Mouse (Mus musculus) liver, embryonic 11.5 days (tissue): ENCODE measurements around the gene A930018P22Rik. TPM values are rescaled to one million over a fixed set of nuclear protein-coding genes. Genes with fewer than 3 reads are reported as not detected.
"Not testable (repeated sequence)": the region's sequence is repeated elsewhere in the genome, so short reads cannot be mapped to it uniquely, and the experiment has no call there.

Experiments used
- ATAC-seq: fragments of 200-750 bp; cut with Nextera tagmentation; replicated peaks from 2 replicates; pipeline ENCODE4 v1.8.0; 2017; ENCODE audit warnings: moderate number of reproducible peaks, mild to moderate bottlenecking, moderate TSS enrichment, moderate library complexity; ENCODE audit not compliant: low FRiP score
- DNase-seq: peaks from one replicate; pipeline ENCODE4 v3.0.0-alpha.2; 2017; ENCODE audit warnings: low spot score
- H3K27ac ChIP-seq: fragments of 300-500 bp; sonication (generic); 2 replicates; pipeline ENCODE4 v1.5.1; 2014; ENCODE audit warnings: mild to moderate bottlenecking, low read depth, low read length, control low read depth
- H3K27me3 ChIP-seq: fragments of 300-500 bp; sonication (generic); replicated peaks from 2 replicates; pipeline ENCODE4 v1.6.1; 2014; ENCODE audit warnings: low read length, mixed read lengths; ENCODE audit not compliant: control insufficient read depth, insufficient read depth
- H3K36me3 ChIP-seq: fragments of 300-500 bp; sonication (generic); 2 replicates; pipeline ENCODE4 v1.6.1; 2014; ENCODE audit warnings: mild to moderate bottlenecking, low read length, moderate library complexity, mixed read lengths; ENCODE audit not compliant: control insufficient read depth, insufficient read depth
- H3K4me1 ChIP-seq: fragments of 300-500 bp; sonication (generic); replicated peaks from 2 replicates; pipeline ENCODE4 v1.6.1; 2014; ENCODE audit warnings: low read length, mixed read lengths; ENCODE audit not compliant: control insufficient read depth, insufficient read depth
- H3K4me2 ChIP-seq: fragments of 300-500 bp; sonication (generic); 2 replicates; pipeline ENCODE4 v1.6.1; 2014; ENCODE audit warnings: mild to moderate bottlenecking, control low read depth, moderate library complexity
- H3K4me3 ChIP-seq: fragments of 300-500 bp; sonication (generic); 2 replicates; pipeline ENCODE4 v1.5.1; 2014; ENCODE audit warnings: low read depth, low read length, control low read depth
- H3K9ac ChIP-seq: fragments of 300-500 bp; sonication (generic); 2 replicates; pipeline ENCODE4 v1.6.1; 2014; ENCODE audit warnings: low read depth, low read length, control low read depth
- H3K9me3 ChIP-seq: fragments of 300-500 bp; sonication (generic); 2 replicates; pipeline ENCODE4 v1.6.1; 2016; ENCODE audit warnings: low read length, inconsistent platforms, mixed read lengths; ENCODE audit not compliant: control insufficient read depth
- WGBS: fragments of 180-500 bp; shearing (Covaris S2); extraction: QIAGEN DNeasy Blood & Tissue Kit; methylation state at CpG from one replicate; pipeline ENCODE4 v1.1.7; 2014; 5-methylcytosine and 5-hydroxymethylcytosine counted together
- polyA plus RNA-seq: library from polyadenylated mRNA; unstranded; fragments of >200 nt; fragmentation: Nextera tagmentation; extraction: Ambion mirVana; gene quantifications from 2 replicates; pipeline ENCODE4 v1.2.1, GENCODE M21; 2014

Gene A930018P22Rik
- polyA plus RNA-seq, 1 experiment from 2014 or later = not detected

DNA sequence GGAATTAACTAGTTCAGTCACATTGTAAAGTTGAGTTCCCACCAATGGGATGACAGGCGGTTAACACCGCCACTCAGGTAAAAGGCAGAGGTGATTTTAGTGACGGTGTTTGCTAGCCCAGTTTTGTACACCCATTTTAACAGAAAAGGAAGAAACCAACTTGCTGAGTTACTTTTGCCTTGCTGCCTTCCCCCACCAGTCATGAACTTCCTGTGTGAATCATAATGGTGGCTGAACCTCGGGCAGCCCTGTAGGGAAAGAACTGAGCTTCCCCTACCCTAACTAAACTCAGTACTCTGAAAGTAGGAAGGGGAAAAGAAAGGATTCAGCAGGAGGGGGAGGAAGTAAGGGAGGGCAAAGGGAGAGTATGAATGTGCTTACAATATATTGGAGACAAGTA lies 12.5 kb upstream of the A930018P22Rik start:
- Histone ChIP-seq H3K27ac (peak overlapping the region; percentile 55), H3K4me2 (no peak overlapping the region), H3K4me3 (no peak overlapping the region), H3K9ac (no peak overlapping the region), H3K36me3 (no peaks in the 10 kb centered on the region), H3K9me3 (no peaks in the 10 kb centered on the region), H3K4me1 (peaks cover 16% of the 10 kb centered on the region), H3K27me3 (no peaks in the 10 kb centered on the region)
- 71% methylated on average over 4 of the region's 4 CpGs for WGBS
- ATAC-seq (no peak), DNase-seq (no peak)

DNA sequence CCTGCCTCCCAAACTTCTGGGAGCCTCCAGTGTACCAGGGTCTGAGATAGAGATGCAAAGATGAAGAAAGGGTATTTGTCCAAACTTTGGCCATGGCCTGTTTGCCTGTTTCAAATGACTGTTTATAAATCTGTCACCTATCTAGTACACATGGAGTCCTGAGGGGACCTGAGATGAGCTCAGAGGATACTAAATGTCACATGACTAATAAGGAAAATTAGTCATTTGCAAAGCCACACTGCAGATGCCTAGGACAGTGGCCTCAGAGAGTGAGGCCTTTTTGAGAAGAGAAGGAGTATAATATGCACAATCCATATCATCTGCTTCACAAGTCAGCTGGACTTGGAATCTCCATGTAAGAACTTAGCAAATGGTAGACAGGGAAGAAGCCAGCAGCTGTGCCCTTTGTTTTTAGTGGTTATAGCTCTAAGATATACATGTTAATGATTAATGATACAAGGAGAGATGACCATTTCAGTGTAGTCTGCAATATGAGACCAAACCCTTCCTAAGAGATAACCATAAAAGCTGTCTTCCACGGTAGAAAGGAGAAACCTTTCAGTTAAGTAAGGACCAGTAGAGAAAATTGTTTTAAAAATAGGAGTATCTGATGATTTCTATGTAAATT lies 11.3 kb upstream of the A930018P22Rik start:
- H3K9ac ChIP-seq, DNase-seq, ATAC-seq, H3K36me3 ChIP-seq, H3K27ac ChIP-seq, H3K27me3 ChIP-seq, H3K4me2 ChIP-seq, H3K4me3 ChIP-seq, H3K9me3 ChIP-seq: not testable (repeated sequence)
- WGBS = no CpG with 5 or more reads among the region's 1 CpGs
- peaks cover 13% of the 10 kb centered on the region for H3K4me1 ChIP-seq

DNA sequence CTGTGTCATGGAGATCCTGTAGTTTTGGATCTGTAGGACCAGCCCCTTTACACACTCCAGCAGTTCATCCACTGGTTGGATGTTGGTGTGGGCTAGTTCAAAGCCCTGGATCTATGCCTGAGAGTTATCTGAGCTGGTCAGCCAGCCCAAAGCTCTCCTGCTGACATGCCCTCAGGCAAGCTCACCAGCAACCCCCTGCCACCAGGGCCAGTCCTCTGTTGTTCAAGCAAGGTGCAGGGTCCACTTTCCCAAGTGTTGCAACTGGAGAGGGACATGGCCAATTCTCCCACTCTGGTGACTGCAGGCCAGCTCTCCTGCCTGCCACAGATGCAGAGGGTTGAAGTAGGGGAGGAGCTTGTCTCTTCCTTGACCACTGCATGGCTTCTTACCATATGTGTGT lies 9.0 kb upstream of the A930018P22Rik start:
- not testable (repeated sequence) for H3K9me3 ChIP-seq, DNase-seq, H3K4me2 ChIP-seq, H3K36me3 ChIP-seq, H3K9ac ChIP-seq, H3K27me3 ChIP-seq, H3K4me3 ChIP-seq, H3K27ac ChIP-seq
- peaks cover 11% of the 10 kb centered on the region for H3K4me1 ChIP-seq
- ATAC-seq = peak; percentile 52

- Histone ChIP-seq H3K9ac (no peak overlapping the region), H3K4me2 (no peak overlapping the region), H3K36me3 (no peaks in the 10 kb centered on the region), H3K4me3 (no peak overlapping the region), H3K27me3 (no peaks in the 10 kb centered on the region), H3K4me1 (peaks cover 3% of the 10 kb centered on the region), H3K9me3 (no peaks in the 10 kb centered on the region), H3K27ac (no peak overlapping the region)
- no peak for DNase-seq
- WGBS = 87% methylated on average over 3 of the region's 3 CpGs
- ATAC-seq = no peak
These were observed 7.7 kb upstream of the A930018P22Rik start for GRCm38 (mm10) chr2:104114898-104115297.

DNA sequence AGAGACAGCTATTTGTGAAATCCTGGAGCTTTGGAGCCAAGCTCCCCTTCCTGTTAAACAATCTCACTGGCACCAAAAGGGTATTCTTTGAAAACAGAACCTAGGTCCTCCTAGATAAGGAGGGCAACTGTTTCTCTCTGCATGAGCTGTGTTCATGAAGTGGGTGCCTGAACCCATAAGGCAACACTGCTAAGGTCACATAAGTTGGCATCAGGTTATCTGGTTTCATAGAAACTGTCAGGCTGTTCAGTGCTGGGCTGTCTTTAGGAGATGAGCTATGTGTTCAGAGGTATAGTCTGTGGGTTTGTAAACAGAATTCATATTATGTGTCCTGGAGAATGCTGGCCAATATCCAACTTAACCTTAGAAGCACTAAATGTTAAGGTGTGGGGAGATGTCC lies 5.4 kb upstream of the A930018P22Rik start:
- not testable (repeated sequence) for H3K9me3 ChIP-seq, DNase-seq, H3K36me3 ChIP-seq, H3K9ac ChIP-seq, H3K4me2 ChIP-seq, H3K4me3 ChIP-seq, H3K27me3 ChIP-seq, ATAC-seq, H3K27ac ChIP-seq
- H3K4me1 ChIP-seq = peaks cover 20% of the 10 kb centered on the region

DNA sequence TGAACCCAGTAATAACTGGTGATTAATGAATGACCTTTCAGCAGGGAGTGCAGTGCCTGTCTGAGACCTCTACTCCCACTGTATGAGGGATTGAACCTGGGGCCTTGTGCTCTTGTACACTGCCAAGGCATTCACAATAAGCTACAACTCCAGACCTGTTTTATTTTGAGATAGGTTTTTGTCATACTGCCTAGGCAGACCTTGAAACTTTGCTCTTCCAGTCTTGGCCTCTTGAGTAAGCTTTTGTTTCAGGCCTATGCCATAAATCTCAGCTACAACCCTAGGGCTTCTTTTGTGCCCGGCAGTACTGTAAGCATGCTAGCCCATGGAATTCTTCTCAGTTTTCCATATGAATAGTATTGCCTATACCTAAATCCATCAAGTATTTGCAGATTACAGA lies 3.5 kb upstream of the A930018P22Rik start:
- Histone ChIP-seq H3K9ac (no peak overlapping the region), H3K4me2 (no peak overlapping the region), H3K9me3 (no peaks in the 10 kb centered on the region), H3K36me3 (no peaks in the 10 kb centered on the region), H3K27ac (no peak overlapping the region), H3K4me3 (no peak overlapping the region), H3K4me1 (peaks cover 32% of the 10 kb centered on the region), H3K27me3 (no peaks in the 10 kb centered on the region)
- WGBS = 79% methylated on average over 1 of the region's 1 CpGs
- no peak for ATAC-seq
- DNase-seq = no peak

DNA sequence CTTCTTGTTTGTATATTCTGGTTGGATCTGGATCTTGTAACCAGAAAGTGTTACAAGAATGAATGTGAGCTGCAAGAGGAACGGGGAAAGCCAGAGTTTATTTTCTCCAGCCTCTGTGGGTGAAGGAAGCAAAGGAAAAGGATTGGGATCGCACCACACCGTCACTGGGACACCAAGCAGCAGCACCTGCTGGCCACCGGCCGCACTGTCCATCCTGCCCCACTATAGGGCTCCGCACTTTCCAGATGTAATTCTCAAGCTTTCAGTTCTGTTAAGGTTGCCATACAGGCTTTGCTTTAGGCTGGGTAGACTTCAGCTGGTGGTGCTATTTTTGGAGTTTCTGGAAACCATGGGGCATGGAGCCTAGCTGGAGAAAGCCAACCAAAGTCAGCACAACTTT lies 2.3 kb upstream of the A930018P22Rik start:
- Histone ChIP-seq H3K27ac (no peak overlapping the region; the same call in 1 of the 2 replicates), H3K4me3 (no peak overlapping the region), H3K9me3 (no peaks in the 10 kb centered on the region), H3K4me1 (peaks cover 37% of the 10 kb centered on the region), H3K9ac (no peak overlapping the region), H3K36me3 (no peaks in the 10 kb centered on the region), H3K4me2 (no peak overlapping the region), H3K27me3 (no peaks in the 10 kb centered on the region; the same call in 1 of the 2 replicates)
- ATAC-seq = no peak
- 62% methylated on average over 6 of the region's 6 CpGs for WGBS
- DNase-seq = no peak

- no peaks in the 10 kb centered on the region for H3K9me3 ChIP-seq
- H3K36me3 ChIP-seq = no peaks in the 10 kb centered on the region
- H3K4me2 ChIP-seq = peak overlapping the region; percentile 99
- H3K4me3 ChIP-seq = peak overlapping the region; percentile 59
- H3K27ac ChIP-seq = peak overlapping the region; percentile 79
- 51% methylated on average over 8 of the region's 8 CpGs for WGBS
- peak overlapping the region; percentile 54 for H3K9ac ChIP-seq
- ATAC-seq = peak; percentile 67
- peaks cover 4% of the 10 kb centered on the region; the same call in 1 of the 2 replicates for H3K27me3 ChIP-seq
- H3K4me1 ChIP-seq = peaks cover 37% of the 10 kb centered on the region
- DNase-seq = no peak
These were observed 676 bp upstream of the A930018P22Rik start for GRCm38 (mm10) chr2:104121681-104122504.

DNA sequence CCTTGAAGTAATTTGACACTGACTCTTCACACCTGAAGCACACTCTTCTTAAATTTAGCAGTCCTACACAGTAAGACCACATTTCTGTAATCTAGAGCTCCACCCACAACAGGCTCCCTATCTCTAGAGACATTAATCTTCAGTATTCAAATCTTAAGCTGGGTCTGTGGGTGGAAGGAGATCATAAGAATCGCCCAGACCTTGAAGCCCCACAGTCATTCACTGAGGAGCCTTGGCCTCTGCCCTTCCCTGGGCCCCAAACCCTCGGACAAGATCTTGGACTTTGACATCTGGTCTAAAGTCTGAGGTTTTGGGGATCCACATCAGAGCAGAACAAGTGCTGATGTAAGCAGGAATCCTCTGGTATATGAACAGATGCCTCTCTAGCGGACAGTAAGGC lies 971 bp downstream of the A930018P22Rik start:
- ATAC-seq (peak; percentile 53), DNase-seq (no peak)
- Histone ChIP-seq H3K9me3 (no peaks in the 10 kb centered on the region), H3K36me3 (no peaks in the 10 kb centered on the region), H3K9ac (peak overlapping the region; percentile 77), H3K4me1 (peaks cover 37% of the 10 kb centered on the region), H3K27me3 (peaks cover 7% of the 10 kb centered on the region; the same call in 1 of the 2 replicates), H3K4me3 (peak overlapping the region; percentile 59), H3K4me2 (peak overlapping the region; percentile 99), H3K27ac (peak overlapping the region; percentile 79)
- WGBS = 35% methylated on average over 3 of the region's 3 CpGs
